Mouse (Mus musculus): ENCODE measurements around the gene Gm21863. TPM values are rescaled to one million over a fixed set of nuclear protein-coding genes. Genes with fewer than 3 reads are reported as not detected.
"Not testable (repeated sequence)": the region's sequence is repeated elsewhere in the genome, so short reads cannot be mapped to it uniquely, and the experiment has no call there.

The Gm21863 gene
- not detected in 2 replicates for polyA plus RNA-seq (2012; rRNA removed)

- 28% methylated on average over 62 of the region's 75 CpGs for WGBS
- DNase-seq; H3K27ac ChIP-seq (ENCODE audit: insufficient read depth, low read length): not testable (repeated sequence)
These were observed at the start of gene Gm21863 for GRCm38 (mm10) chr12:19953869-19954555. Gene Gm21863, plus strand, starts transcription at chr12:19954505.

DNA sequence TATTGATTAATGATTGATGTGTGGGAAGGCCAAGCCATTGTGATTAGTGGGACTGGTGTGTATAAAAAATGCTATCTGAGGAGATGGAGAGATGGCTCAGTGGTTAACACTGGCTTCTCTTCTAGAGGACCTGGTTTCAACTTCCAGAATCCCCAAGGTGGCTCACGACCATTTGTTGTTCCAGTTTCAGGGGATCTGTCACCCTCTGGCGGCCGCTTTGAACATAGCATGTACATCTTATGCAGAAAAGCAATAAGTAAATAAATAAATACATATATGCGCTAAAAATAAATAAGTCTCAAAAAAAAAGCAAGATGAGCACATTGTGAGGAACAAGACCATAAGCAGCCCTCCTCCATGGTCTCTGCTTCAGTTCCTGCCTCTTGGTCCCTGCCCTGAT is 26.3 kb upstream of the Gm21863 start:
- 31% methylated on average over 4 of the region's 4 CpGs for WGBS

More at GRCm38 (mm10) chr12:19953869-19954555, at the start of gene Gm21863:
- not testable (repeated sequence) for H3K4me3 ChIP-seq (replicated peaks; ENCODE audit: insufficient read depth, low read depth, low read length); H3K4me1 ChIP-seq (ENCODE audit: control insufficient read depth, insufficient read depth, low read length); H3K27me3 ChIP-seq (ENCODE audit: control insufficient read depth, insufficient read depth, low read length)

More for the DNA sequence above, 26.3 kb upstream of the Gm21863 start:
- H3K4me1 ChIP-seq (ENCODE audit: control insufficient read depth, insufficient read depth, low read length); H3K27ac ChIP-seq (ENCODE audit: insufficient read depth, low read length); DNase-seq; H3K4me3 ChIP-seq (replicated peaks; ENCODE audit: insufficient read depth, low read depth, low read length); H3K27me3 ChIP-seq (ENCODE audit: control insufficient read depth, insufficient read depth, low read length): not testable (repeated sequence)
